Mouse (Mus musculus) spleen, postnatal 14 days (tissue): ENCODE measurements around the gene Dusp1.
A peak's percentile ranks its signal among the peaks of the same experiment; 100 is the strongest.

Source experiments
- DNase-seq, 2 experiments: peaks; one replicate each; pipeline ENCODE4 v3.0.0; 2021 to 2022; ENCODE audit warnings: low spot score in 2 of 2

Gene Dusp1

DNA sequence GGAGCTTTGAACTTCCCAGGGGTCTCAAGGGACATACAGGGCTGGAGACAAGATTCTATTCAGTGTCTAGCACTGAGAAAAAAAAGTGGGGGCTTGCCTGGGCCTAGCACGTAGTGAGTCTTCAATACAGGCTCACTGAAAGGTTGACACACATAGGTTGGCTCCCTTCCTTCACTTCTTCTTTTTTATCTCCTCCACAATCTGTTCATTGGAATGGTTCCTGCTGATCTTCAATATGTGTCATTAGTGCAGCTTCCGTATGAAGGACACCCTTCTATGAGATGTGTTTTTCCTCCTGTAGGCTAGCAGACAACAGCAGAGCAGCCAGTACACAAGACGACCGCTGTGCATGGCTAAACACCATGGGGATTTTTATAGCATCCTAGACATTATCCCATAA, 37.1 kb downstream of the Dusp1 start:
- DNase-seq: no peak

DNA sequence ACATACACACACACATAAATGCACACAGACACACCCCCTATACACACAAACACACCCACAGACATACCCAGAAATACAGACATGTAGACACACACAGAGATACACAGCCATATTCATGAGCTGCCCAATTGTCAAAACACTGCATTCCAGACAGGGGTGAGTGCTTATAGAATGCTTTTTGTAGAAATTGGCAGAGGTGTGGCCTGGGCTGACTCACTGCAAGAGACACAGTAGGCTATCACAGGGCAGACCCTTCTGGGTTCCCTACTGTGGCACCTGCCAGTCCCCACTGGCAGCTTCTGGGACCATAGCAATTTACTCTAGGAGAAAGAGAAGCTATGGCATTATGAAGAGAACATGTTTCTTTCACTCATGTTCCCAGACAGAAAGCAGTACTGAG, 37.6 kb downstream of the Dusp1 start:
- DNase-seq: no peak

DNA sequence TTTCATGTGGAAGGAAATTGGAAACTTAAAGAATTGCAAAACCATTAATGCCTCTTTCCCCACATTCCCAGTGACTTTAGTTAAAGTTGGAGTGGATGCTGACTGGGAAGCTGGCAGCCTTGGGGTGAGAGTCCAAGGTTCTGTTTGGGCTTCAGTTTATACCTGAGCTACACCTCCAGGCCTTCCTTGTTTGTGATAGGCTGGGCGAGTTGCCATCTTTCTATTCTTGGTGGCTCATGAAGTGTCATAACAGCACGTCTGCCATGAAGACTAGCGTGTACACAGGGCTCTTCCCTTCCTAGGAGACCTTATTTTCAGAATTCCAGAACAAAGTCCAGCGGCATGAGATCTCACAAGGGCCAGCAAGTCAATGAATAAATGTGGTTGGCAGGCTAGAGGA, 39.2 kb downstream of the Dusp1 start:
- no peak for DNase-seq

DNA sequence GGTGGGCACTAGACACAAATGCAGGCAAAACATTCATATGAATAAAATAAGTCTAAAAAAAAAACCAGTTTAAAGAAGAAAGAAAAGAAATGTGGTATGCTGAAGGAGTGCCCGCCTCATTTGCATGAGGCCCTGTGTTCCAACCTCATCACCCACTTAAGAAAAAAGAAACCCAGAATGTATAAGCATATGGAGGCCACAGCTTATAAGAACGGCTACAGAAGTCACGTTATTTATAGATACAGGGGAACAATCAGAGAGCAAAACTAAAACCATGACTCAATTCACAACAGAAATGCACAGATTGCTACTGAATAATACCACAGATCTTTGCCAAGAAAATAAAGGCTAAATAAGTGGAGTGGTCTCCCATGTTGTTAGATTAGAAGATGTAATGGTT, 43.6 kb downstream of the Dusp1 start:
- no peak for DNase-seq

DNA sequence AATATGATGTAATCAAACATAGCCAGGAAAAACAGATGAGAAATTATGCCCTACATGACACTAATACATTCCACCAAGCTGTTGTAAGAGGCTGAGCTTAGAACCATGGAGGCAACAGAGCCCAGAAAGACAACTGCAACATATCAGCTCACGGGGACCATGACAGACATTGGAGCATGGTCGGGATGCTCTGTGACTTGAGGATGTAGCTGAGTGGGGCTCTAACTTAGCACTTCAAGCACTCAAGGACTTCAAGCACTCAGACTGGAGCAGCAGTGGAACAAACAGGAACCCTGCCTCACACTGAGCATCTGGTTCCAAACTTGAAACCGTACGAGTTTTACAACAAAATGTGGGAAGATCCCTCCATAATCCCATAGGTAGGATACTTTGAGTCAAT, 46.3 kb downstream of the Dusp1 start:
- DNase-seq: no peak

DNA sequence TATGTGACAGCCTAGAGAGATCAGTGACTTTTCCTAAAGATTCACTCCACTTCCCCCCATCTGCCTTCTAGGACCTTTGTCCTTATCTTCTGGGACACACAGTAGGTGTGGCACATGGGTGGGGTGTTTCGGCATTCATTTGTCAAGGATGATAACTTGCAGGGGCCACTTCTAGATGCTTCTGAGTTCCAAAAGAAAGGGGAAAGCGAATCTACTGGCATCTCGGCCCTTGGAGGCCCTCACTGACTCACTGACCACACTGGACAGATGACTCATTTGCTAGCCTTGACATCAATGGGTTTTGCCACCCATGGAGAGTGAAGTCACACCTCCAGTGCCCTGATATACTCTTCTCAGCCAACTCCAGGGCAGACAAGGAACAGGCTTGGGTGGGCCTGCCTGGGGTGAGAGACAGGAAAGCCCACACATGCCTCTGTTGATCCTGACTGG, 47.3 kb downstream of the Dusp1 start:
- DNase-seq: peak in 1 of 2 experiments; percentile 38

DNA sequence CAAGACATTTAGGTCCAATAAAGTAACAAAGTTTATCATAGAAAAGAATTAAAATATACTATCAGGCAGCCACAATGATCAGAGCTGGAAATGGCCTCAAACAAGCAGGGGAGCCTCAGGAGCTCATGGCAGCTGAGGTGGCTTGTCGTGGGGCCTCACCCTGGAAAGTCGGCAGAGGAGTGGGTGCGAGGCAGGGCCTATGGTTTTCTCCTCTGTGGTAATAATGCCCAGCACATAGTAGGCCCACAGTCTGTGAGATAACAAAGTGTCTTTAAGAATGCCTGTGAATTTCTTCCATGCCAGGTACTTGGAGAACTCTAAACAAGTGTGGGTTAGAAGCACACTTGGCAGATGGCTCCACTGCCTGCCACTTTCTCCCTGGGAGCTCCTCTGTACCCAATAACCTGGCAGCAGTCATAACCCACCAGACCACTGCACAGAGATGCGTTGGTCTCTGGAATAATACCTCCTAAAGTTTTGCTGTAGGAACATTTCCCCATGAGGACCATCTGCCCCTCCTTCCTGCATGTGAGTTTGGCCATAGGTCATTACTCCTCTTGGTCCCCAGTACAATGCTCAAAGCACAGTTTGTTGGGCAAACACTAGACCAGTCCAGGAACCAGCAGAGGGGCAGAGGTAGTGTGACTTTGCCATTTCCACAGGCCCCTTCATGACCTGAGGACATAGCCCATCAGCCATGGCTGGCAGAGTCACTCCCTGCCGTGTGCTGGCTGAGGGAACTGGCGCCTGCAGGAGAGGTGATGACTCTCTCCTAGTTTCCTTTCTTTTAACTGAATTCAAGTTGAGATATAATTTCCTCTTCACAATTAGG, 48.3 kb downstream of the Dusp1 start:
- DNase-seq: no peak

DNA sequence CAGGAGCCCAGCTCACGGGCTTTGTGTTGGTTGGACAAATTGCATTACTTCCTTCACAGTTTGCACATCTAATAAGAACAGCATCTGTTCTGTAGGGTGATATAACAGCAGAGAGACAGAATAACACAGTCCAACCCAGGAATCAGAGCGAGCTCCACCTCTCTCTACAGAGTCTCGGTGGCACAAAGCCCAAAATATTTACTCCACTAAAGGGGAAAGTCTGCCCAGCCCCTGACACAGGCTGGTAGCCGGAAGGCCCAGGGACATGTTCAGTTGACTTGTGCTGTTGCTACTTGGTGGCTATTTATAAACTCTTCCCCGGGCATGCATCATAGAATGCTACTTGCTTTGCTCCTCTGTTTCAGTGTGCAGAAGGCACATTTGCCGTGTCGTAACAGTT, 49.0 kb downstream of the Dusp1 start:
- DNase-seq: no peak

DNA sequence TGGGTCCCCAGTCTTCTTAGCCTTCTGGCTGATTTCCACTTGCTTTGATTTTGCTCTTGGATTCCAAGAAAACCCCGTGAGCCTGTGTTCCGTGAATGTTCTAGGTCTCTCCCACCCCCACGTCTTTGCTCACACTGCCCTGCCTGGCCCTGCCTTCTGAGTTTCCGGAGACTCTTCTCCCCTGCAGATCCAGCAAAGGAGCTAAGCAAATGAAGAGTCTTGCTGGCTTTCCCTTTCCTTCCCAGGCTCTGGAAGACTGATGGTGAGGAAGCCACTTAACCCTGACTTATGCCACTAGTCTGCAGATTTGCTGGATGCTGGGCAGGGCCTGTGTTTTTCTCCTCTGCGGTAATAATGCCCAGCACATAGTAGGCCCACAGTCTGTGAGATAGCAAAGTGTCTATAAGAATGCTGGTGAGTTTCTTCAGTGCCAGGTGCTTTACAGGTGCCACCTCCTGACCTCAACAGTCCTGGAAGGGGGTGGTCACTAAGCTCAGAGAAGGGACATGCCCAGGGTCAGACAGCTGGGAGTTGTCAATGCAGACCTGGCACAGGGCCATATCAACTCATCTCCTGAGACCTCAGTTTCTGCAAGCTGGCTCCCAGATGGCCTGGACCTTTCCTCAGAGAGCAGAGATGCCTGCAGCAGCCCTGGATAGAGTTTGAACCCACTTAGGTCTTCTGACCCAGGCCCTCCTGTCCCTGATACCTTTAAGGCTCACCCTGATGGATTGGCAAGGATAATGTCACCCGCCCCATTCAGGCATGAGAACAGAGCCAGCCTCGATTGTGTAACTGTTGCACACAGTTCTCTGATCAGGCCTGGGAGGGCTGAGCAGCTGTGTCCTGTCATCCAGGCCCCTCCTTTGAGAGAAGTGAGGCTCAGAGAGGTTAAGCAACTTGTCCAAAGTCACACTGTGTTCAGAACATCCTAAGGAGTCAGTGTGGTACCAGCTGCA, 49.8 kb downstream of the Dusp1 start:
- no peak for DNase-seq

DNA sequence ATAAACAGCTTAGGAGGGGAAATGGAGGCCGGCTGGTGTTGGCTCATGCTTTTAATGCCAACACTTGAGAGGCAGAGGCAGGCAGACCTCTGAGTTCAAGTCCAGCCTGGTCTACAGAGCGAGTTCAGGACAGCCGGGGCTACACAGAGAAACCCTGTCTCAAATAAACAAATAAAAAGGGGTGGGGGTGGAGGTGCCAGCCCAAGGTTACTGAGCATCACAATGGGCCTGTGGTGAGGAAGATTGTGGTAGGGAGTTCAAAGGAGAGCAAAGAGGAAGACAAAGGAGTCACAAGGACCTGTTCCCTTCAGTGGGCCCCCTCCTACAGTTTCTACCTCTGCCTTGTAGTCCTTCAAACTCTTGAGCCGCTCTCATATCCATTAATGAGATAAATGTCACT, 50.7 kb downstream of the Dusp1 start:
- no peak for DNase-seq

DNA sequence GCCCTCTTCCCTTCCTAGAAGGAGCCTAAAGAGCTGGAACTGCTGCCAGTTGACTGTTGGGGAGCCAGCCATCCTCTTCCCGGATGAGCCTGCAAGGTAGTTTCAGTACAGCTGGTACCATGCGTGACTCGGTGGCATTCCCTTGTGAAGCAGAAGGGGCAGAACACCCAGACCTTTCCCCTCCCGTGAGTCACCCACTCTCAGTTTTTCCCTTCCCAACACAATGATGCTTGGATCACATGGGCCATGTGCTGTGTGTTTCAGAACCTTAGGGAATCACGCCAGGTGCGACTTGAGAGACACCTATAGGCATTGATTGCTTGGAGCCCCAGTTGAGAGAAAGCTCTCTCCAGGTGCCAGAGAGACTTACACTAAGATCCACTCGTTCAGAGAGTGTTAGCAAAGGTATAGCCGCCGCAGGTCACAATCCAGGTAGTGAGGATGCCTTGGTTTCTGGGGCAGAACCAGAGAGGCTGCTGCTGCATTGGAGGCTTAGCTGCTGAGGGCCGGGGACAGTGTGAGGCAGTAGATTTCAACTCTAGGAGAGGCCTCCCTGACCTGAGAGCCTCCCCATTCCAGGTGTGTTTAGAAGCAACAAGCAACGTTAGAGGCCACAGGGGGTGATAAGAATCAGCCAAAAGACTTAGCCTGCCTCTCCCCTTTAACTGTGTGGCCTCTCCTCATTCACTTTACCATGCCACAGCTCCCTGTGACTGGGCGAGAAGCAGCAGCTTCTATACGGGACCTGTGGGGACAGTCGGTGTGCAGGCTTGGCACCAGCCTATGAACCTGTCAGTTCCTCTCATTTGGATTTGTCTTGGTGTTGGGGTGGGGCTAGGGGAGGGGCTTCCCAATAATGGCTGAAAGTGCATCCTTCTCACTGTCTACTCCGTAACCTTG, 51.5 kb downstream of the Dusp1 start:
- no peak for DNase-seq

DNA sequence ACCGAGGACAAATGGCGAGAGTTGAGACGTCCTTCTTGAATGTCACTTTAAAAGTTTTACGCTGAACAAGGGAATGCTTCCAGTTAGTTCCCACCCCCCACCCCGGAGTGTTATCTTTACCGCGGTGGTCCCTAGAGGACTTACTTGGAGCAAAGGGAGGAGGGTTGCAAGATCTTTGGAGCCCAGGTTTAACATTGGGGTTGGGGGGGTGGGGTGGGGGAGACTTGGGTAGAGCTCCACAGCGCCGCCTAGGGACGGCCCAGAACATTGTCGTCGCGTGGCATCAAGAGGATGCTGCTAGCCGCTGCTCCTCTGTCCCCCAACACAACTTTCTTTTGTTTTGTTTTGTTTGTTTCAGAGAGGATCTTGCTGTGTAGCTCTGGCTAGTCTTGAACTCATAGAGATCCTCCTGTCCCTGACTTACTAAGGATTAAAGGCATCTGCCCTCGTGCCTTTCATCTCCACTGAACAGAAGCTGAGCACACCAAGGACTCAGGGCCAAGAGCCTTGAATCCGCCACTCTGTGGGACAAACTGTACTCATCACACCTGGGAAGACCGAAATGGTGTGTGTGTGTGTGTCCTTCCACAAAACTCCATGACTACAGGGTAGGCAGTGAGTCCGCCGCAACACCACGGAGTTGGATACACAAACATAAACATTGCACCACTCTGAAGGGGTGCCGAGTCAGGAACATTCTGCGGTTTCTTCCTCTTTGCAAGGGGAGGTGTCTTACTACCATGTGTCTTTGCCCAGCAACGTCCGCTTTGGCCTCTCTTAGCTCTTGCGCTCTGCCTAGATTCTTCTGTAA, 52.8 kb downstream of the Dusp1 start:
- DNase-seq: peak; percentile 64 to 77

DNA sequence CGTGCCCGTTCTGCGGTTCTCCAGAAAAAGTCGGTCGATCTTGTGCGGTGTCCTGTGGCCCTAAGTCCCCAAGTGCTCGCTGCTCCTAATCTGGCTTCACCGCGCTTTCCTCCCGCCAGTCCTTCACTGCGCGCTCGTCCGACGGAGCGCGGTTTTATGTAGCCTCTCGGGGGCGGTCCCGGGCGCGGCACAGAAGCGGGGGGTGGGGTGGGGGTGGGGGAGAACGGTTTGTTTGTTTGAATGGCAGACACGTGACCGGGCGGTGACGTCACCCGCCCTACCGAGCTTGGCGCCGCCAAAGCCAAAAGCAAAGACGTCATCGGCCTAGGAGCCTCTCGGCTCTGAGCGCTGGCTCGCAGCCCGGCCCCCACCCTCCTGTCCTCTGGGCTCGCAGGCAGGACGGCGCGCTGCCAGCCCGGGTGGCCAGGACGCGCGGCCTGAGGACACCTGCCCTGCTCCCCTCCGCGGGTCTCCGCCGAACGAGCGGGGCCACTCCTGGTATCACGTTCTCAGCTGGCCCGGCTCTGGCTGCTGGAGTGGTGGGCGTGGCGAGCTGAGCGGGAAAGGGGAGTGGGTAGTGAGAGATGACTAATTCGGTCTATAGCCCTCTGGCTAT, 53.5 kb downstream of the Dusp1 start:
- DNase-seq: peak; percentile 86 to 90

DNA sequence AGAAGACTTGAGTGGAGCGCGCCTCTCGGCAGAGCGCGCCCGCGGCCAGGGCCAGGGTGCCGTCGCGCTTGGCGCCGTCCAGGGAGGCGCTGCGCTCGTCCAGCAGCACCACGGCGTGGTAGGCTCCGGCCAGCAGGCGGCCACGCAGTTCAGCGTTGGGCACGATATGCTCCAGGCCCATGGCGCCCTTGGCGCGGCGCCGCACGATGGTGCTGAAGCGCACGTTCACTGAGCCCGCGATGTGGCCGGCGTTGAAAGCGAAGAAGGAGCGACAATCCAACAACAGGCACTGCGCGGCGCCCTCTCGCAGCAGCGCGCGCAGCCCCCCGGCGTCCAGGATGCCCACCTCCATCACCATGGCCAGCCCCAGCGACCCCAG, 54.0 kb downstream of the Dusp1 start:
- peak; percentile 68 to 79 for DNase-seq

DNA sequence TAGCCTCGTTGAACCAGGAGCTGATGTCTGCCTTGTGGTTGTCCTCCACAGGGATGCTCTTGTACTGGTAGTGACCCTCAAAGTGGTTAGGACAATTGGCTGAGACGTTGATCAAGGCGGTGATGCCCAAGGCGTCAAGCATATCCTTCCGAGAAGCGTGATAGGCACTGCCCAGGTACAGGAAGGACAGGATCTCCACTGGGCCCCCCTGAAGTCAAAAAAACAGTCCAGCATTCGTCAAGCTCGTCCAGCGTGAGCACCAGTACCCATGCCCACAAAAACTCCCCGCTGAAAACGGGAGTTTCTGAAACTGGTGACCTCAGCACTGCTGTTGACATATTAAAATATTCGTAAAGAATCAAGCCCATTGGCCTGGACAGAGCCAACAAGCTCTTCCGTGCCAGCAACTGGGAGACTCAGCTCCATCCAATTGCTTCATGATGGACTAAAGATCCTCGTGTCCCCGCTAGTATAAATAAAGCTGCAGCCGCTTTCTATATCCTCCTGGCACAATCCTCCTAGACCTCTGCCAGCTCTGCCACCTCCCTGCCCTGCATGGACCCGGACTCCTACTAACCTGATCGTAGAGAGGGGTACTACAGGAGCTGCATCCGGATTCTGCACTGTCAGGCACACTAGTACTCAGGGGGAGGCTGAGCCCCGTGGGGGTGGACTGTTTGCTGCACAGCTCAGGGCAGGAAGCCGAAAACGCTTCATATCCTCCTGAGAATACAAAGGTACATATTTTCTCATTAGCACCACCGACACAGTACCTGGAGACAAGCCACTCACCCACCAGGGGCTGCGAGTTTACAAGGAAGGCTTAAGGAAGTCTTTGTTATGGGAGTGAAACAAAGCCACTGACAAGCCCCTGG, 54.7 kb downstream of the Dusp1 start:
- peak in 1 of 2 experiments; percentile 34 for DNase-seq

DNA sequence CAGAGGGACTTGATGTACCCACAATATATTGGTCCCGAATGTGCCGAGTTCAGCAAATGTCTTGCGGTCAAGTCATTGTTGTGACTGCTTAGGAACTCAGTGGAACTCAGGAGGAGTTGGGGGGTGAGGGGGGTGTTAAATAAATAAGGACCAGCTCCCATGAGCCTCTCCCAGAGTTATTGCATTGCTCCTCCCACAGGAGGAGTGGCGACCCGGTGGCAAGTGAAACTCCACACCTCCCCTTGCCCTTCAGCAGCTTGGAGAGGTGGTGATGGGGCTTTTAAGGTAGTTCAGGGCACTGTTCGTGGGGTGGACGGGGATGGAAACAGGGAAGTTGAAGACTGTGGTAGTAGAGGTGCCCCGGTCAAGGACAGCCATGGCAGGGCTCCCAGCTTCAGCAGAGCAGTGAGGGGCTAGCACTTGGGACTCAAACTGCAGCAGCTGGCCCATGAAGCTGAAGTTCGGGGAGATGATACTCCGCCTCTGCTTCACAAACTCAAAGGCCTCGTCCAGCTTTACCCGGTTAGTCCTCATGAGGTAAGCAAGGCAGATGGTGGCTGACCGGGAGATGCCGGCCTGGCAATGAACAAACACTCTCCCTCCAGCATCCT, 55.8 kb downstream of the Dusp1 start:
- DNase-seq: no peak

DNA sequence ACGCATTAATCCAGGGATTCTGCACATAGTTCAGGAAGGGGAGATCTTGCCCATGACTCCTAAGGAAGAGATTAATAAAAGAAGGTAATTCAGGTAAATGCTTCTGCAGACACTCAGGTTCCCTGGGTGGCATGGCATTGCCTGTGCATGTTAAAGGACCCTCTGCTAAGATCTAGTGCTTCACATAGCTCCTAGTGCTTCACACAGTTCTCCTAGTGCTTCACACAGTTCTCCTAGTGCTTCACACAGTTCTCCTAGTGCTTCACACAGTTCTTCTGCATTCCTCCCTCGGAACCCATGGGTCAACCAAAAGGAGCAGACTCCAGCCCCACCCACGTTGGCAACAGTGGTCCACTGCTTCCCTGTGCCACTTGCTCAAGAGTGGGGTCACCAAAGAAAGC, 56.7 kb downstream of the Dusp1 start:
- no peak for DNase-seq

DNA sequence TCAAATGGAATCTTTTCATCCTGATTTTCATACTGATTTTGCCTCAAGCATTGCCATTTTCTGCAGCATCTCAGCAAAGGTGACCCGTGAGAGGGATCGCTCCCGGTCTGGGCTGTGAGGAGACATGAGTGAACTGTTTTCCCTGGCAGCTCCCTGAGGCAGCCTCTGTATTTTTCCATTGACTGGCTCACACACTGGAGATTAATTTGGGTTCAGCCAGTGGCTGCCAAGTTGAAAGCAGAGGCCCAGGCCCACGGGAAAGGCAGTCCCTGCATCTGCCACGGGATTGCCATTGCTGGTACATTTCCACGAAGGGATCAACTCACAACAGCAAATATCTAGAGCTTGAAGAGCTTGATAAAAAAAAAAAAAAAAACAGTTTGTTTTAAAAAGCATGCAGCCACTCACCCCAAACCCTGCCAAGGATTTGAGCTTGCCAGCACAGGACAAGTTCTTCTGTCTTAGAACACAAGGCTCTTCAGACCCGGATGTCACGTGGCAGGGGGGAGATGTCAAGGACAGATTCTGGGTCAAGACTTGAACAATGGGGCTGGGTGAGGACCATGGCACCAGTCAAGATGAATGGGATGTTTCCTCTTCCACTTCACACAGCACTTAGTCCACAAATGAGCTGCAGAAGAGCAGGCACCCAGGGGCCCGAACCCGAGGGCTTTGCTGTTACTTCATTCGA, 57.8 kb downstream of the Dusp1 start:
- DNase-seq: no peak
